Mouse (Mus musculus): ENCODE results near the gene 2310061I04Rik.

DNA sequence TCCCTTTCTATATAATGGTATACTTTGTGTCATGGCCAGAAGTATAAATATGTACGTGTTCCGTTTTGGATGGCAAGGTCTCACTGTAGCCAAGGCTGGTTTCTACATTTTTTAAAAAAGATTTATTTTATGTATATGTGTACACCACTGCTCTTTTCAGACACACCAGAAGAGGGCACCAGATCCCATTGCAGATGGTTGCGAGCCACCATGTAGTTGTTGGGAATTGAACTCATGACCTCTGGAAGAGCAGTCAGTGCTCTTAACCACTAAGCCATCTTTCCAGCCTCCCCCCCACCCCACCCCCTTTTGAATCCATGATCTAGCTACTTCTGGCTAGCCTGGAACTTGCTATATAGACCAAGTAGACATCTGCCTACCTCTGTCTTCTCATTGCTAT, 53.7 kb downstream of the 2310061I04Rik start:
- TF ChIP-seq POLR2A (IDR thresholded peaks at IDR 0.05; ENCODE audit: borderline replicate concordance, low read depth, low read length) (no peak), CTCF (IDR thresholded peaks at IDR 0.05; ENCODE audit: low read depth, low read length) (peak; percentile 41; the same call in 1 of the 2 replicates)

Data from bone marrow macrophage, adult 2 months (primary cell).